Mouse (Mus musculus) liver, embryonic 11.5 days (tissue): ENCODE data around the gene Fam131a. TPM values are rescaled to one million over a fixed set of nuclear protein-coding genes. Genes with fewer than 3 reads are reported as not detected.

Source experiments
- ATAC-seq: fragments of 200-750 bp; cut with Nextera tagmentation; replicated peaks from 2 replicates; pipeline ENCODE4 v1.8.0; 2017; ENCODE audit warnings: moderate number of reproducible peaks, mild to moderate bottlenecking, moderate TSS enrichment, moderate library complexity; ENCODE audit not compliant: low FRiP score
- DNase-seq: peaks from one replicate; pipeline ENCODE4 v3.0.0-alpha.2; 2017; ENCODE audit warnings: low spot score
- H3K27ac ChIP-seq: fragments of 300-500 bp; sonication (generic); 2 replicates; pipeline ENCODE4 v1.5.1; 2014; ENCODE audit warnings: mild to moderate bottlenecking, low read depth, low read length, control low read depth
- H3K27me3 ChIP-seq: fragments of 300-500 bp; sonication (generic); replicated peaks from 2 replicates; pipeline ENCODE4 v1.6.1; 2014; ENCODE audit warnings: low read length, mixed read lengths; ENCODE audit not compliant: control insufficient read depth, insufficient read depth
- H3K36me3 ChIP-seq: fragments of 300-500 bp; sonication (generic); 2 replicates; pipeline ENCODE4 v1.6.1; 2014; ENCODE audit warnings: mild to moderate bottlenecking, low read length, moderate library complexity, mixed read lengths; ENCODE audit not compliant: control insufficient read depth, insufficient read depth
- H3K4me1 ChIP-seq: fragments of 300-500 bp; sonication (generic); replicated peaks from 2 replicates; pipeline ENCODE4 v1.6.1; 2014; ENCODE audit warnings: low read length, mixed read lengths; ENCODE audit not compliant: control insufficient read depth, insufficient read depth
- H3K4me2 ChIP-seq: fragments of 300-500 bp; sonication (generic); 2 replicates; pipeline ENCODE4 v1.6.1; 2014; ENCODE audit warnings: mild to moderate bottlenecking, control low read depth, moderate library complexity
- H3K4me3 ChIP-seq: fragments of 300-500 bp; sonication (generic); 2 replicates; pipeline ENCODE4 v1.5.1; 2014; ENCODE audit warnings: low read depth, low read length, control low read depth
- H3K9ac ChIP-seq: fragments of 300-500 bp; sonication (generic); 2 replicates; pipeline ENCODE4 v1.6.1; 2014; ENCODE audit warnings: low read depth, low read length, control low read depth
- H3K9me3 ChIP-seq: fragments of 300-500 bp; sonication (generic); 2 replicates; pipeline ENCODE4 v1.6.1; 2016; ENCODE audit warnings: low read length, inconsistent platforms, mixed read lengths; ENCODE audit not compliant: control insufficient read depth
- WGBS: fragments of 180-500 bp; shearing (Covaris S2); extraction: QIAGEN DNeasy Blood & Tissue Kit; methylation state at CpG from one replicate; pipeline ENCODE4 v1.1.7; 2014; 5-methylcytosine and 5-hydroxymethylcytosine counted together
- polyA plus RNA-seq: library from polyadenylated mRNA; unstranded; fragments of >200 nt; fragmentation: Nextera tagmentation; extraction: Ambion mirVana; gene quantifications from 2 replicates; pipeline ENCODE4 v1.2.1, GENCODE M21; 2014

Gene Fam131a
- polyA plus RNA-seq, 1 experiment from 2014 or later = 2.1 TPM

GRCm38 (mm10) chr16:20671886-20672285 is 21.2 kb upstream of the Fam131a start:
- Histone ChIP-seq H3K9me3 (no peaks in the 10 kb centered on the region), H3K4me1 (peaks cover 21% of the 10 kb centered on the region), H3K27me3 (no peaks in the 10 kb centered on the region), H3K4me3 (peak overlapping the region; percentile 100), H3K9ac (no peak overlapping the region), H3K27ac (peak overlapping the region; percentile 96; the same call in 1 of the 2 replicates), H3K4me2 (peak overlapping the region; percentile 96), H3K36me3 (peaks cover 17% of the 10 kb centered on the region)
- ATAC-seq (no peak), DNase-seq (no peak)
- WGBS = 21% methylated on average over 6 of the region's 6 CpGs

- Histone ChIP-seq H3K9ac (peak overlapping the region; percentile 99), H3K4me2 (peak overlapping the region; percentile 96), H3K4me3 (peak overlapping the region; percentile 100), H3K36me3 (peaks cover 23% of the 10 kb centered on the region), H3K27me3 (no peaks in the 10 kb centered on the region), H3K4me1 (peaks cover 21% of the 10 kb centered on the region), H3K9me3 (no peaks in the 10 kb centered on the region), H3K27ac (peak overlapping the region; percentile 96)
- ATAC-seq (peak; percentile 84), DNase-seq (peak; percentile 95)
- WGBS = 0% methylated on average over 38 of the region's 38 CpGs
Observed at GRCm38 (mm10) chr16:20672500-20672902, 20.5 kb upstream of the Fam131a start.

GRCm38 (mm10) chr16:20672965-20673705 is 19.9 kb upstream of the Fam131a start:
- peak overlapping the region; percentile 99 for H3K9ac ChIP-seq
- WGBS = under 1% methylated on average over 57 of the region's 78 CpGs
- ATAC-seq (peak; percentile 69), DNase-seq (peak; percentile 58)
- H3K9me3 ChIP-seq = no peaks in the 10 kb centered on the region
- peaks cover 21% of the 10 kb centered on the region for H3K4me1 ChIP-seq
- H3K27ac ChIP-seq = peak overlapping the region; percentile 96
- H3K27me3 ChIP-seq = no peaks in the 10 kb centered on the region
- peak overlapping the region; percentile 100 for H3K4me3 ChIP-seq
- peaks cover 29% of the 10 kb centered on the region for H3K36me3 ChIP-seq
- peak overlapping the region; percentile 96 for H3K4me2 ChIP-seq

- Histone ChIP-seq H3K27ac (peak overlapping the region; percentile 96), H3K27me3 (no peaks in the 10 kb centered on the region), H3K4me3 (peak overlapping the region; percentile 100), H3K36me3 (peaks cover 36% of the 10 kb centered on the region), H3K4me2 (peak overlapping the region; percentile 96), H3K4me1 (peaks cover 21% of the 10 kb centered on the region), H3K9me3 (no peaks in the 10 kb centered on the region), H3K9ac (peak overlapping the region; percentile 99)
- peak; percentile 68 for DNase-seq
- 3% methylated on average over 14 of the region's 14 CpGs for WGBS
- peak; percentile 79 for ATAC-seq
Observed at GRCm38 (mm10) chr16:20673706-20674303, 19.2 kb upstream of the Fam131a start.

GRCm38 (mm10) chr16:20675213-20675612 is 17.8 kb upstream of the Fam131a start:
- H3K9me3 ChIP-seq = no peaks in the 10 kb centered on the region
- no peak overlapping the region; the same call in 1 of the 2 replicates for H3K27ac ChIP-seq
- 0 out of 2 replicates have a peak overlapping the region, but pooled peaks have one; percentile 99 for H3K9ac ChIP-seq
- peak overlapping the region; percentile 96 for H3K4me2 ChIP-seq
- peaks cover 48% of the 10 kb centered on the region for H3K36me3 ChIP-seq
- H3K4me3 ChIP-seq = peak overlapping the region; percentile 100
- DNase-seq (no peak), ATAC-seq (no peak)
- no peaks in the 10 kb centered on the region for H3K27me3 ChIP-seq
- H3K4me1 ChIP-seq = peaks cover 21% of the 10 kb centered on the region
- WGBS = 90% methylated on average over 6 of the region's 6 CpGs

- Histone ChIP-seq H3K9me3 (no peaks in the 10 kb centered on the region), H3K4me1 (peaks cover 20% of the 10 kb centered on the region), H3K27ac (no peak overlapping the region), H3K4me3 (no peak overlapping the region), H3K27me3 (no peaks in the 10 kb centered on the region), H3K9ac (no peak overlapping the region), H3K4me2 (no peak overlapping the region), H3K36me3 (peaks cover 63% of the 10 kb centered on the region)
- no peak for ATAC-seq
- WGBS = 82% methylated on average over 4 of the region's 4 CpGs
- no peak for DNase-seq
Observed at GRCm38 (mm10) chr16:20676702-20677101, 16.3 kb upstream of the Fam131a start.

GRCm38 (mm10) chr16:20677380-20677779 is 15.7 kb upstream of the Fam131a start:
- H3K4me1 ChIP-seq = peaks cover 16% of the 10 kb centered on the region

GRCm38 (mm10) chr16:20677974-20678675 is 14.9 kb upstream of the Fam131a start:
- Histone ChIP-seq H3K4me3 (no peak overlapping the region), H3K36me3 (peaks cover 75% of the 10 kb centered on the region), H3K9ac (no peak overlapping the region), H3K4me1 (peaks cover 16% of the 10 kb centered on the region), H3K9me3 (no peaks in the 10 kb centered on the region), H3K4me2 (no peak overlapping the region), H3K27me3 (no peaks in the 10 kb centered on the region), H3K27ac (no peak overlapping the region)
- no peak for DNase-seq
- ATAC-seq = no peak
- 86% methylated on average over 10 of the region's 10 CpGs for WGBS

More at GRCm38 (mm10) chr16:20677380-20677779, 15.7 kb upstream of the Fam131a start:
- Histone ChIP-seq H3K36me3 (peaks cover 68% of the 10 kb centered on the region), H3K4me2 (no peak overlapping the region), H3K4me3 (no peak overlapping the region), H3K9me3 (no peaks in the 10 kb centered on the region), H3K27me3 (no peaks in the 10 kb centered on the region), H3K9ac (no peak overlapping the region), H3K27ac (0 out of 2 replicates have a peak overlapping the region, but pooled peaks have one; percentile 11)
- DNase-seq = no peak
- WGBS = 88% methylated on average over 5 of the region's 5 CpGs
- ATAC-seq = no peak
